Mouse (Mus musculus) stomach, postnatal 0 days (tissue): ENCODE results near the gene Thrsp. TPM values are rescaled to one million over a fixed set of nuclear protein-coding genes. Genes with fewer than 3 reads are reported as not detected.

Experiments used
- ATAC-seq: fragments of 200-750 bp; cut with Nextera tagmentation; 2 replicates; pipeline ENCODE4 v1.8.0; 2017; ENCODE audit not compliant: low FRiP score, low TSS enrichment
- DNase-seq: peaks from one replicate; pipeline ENCODE4 v3.0.0-alpha.2; 2016; ENCODE audit warnings: low spot score
- H3K27ac ChIP-seq: fragments of 300-500 bp; sonication (generic); replicated peaks from 2 replicates; pipeline ENCODE4 v1.5.1; 2014; ENCODE audit warnings: mild to moderate bottlenecking, control low read depth
- H3K27me3 ChIP-seq: fragments of 300-500 bp; sonication (generic); 2 replicates; pipeline ENCODE4 v1.6.1; 2014; ENCODE audit warnings: low read length; ENCODE audit not compliant: control insufficient read depth, insufficient read depth
- H3K36me3 ChIP-seq: fragments of 300-500 bp; sonication (generic); 2 replicates; pipeline ENCODE4 v1.6.1; 2014; ENCODE audit warnings: low read length, mixed read lengths; ENCODE audit not compliant: control insufficient read depth, insufficient read depth
- H3K4me1 ChIP-seq: fragments of 300-500 bp; sonication (generic); replicated peaks from 2 replicates; pipeline ENCODE4 v1.6.1; 2014; ENCODE audit warnings: antibody characterized with exemption; ENCODE audit not compliant: control insufficient read depth, insufficient read depth
- H3K4me2 ChIP-seq: fragments of 300-500 bp; sonication (generic); replicated peaks from 2 replicates; pipeline ENCODE4 v1.6.1; 2014; ENCODE audit warnings: low read depth, mild to moderate bottlenecking, control low read depth, moderate library complexity
- H3K4me3 ChIP-seq: fragments of 300-500 bp; sonication (generic); 2 replicates; pipeline ENCODE4 v1.5.1; 2014; ENCODE audit warnings: low read depth, low read length, control low read depth
- H3K9ac ChIP-seq: fragments of 300-500 bp; sonication (generic); 2 replicates; pipeline ENCODE4 v1.6.1; 2014; ENCODE audit warnings: mild to moderate bottlenecking, low read length, control low read depth, mixed read lengths
- H3K9me3 ChIP-seq: fragments of 300-500 bp; sonication (generic); 2 replicates; pipeline ENCODE4 v1.6.1; 2016; ENCODE audit warnings: low read length; ENCODE audit not compliant: control insufficient read depth
- CTCF ChIP-seq: IDR thresholded peaks from 2 replicates; pipeline ENCODE4 v1.5.1; 2016; ENCODE audit warnings: antibody characterized with exemption, low read depth, mild to moderate bottlenecking, moderate library complexity
- EP300 ChIP-seq: optimal IDR thresholded peaks from 2 replicates; pipeline ENCODE3; 2016; ENCODE audit warnings: antibody characterized with exemption
- WGBS: fragments of 180-500 bp; shearing (Covaris S2); extraction: QIAGEN DNeasy Blood & Tissue Kit; methylation state at CpG from one replicate; pipeline ENCODE4 v1.1.7; 2014; 5-methylcytosine and 5-hydroxymethylcytosine counted together
- polyA plus RNA-seq: library from polyadenylated mRNA; unstranded; fragments of >200 nt; fragmentation: Nextera tagmentation; extraction: Ambion mirVana; gene quantifications from 2 replicates; pipeline ENCODE4 v1.2.1, GENCODE M21; 2015

Thrsp gene
- polyA plus RNA-seq, 1 experiment from 2014 or later = 1.4 TPM

DNA sequence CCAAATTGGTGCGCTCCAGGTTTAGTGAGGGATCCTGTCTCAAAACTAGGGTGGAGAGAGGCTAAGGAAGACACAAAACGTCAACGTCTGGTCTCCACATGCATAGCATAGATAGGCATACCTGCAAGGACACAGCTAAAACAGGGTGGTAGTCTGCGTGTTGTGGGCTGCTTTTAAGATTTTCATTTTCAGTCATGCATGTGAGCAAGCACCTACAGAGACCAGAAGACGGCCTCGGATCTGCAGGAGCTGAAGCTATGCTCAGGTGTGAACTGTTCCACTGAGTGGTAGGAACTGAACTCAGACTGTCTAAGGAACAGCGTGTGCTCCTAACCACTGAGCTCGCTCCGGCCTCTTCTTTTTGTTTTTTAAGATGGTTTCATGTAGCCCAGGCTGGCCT, 42.4 kb downstream of the Thrsp start:
- Histone ChIP-seq H3K4me2 (no peak overlapping the region), H3K9me3 (no peaks in the 10 kb centered on the region), H3K27ac (no peak overlapping the region), H3K4me1 (no peaks in the 10 kb centered on the region; the same call in 1 of the 2 replicates), H3K9ac (no peak overlapping the region), H3K4me3 (no peak overlapping the region), H3K27me3 (no peaks in the 10 kb centered on the region), H3K36me3 (peaks cover 10% of the 10 kb centered on the region)
- DNase-seq = no peak
- WGBS = 94% methylated on average over 9 of the region's 9 CpGs
- no peak for ATAC-seq
- no peak for TF ChIP-seq CTCF
- TF ChIP-seq EP300 = no peak

GRCm38 (mm10) chr7:97365887-97366286, 51.6 kb downstream of the Thrsp start:
- no peak overlapping the region for H3K27ac ChIP-seq
- 57% methylated on average over 1 of the region's 1 CpGs for WGBS
- TF ChIP-seq EP300 (no peak), CTCF (no peak)
- no peaks in the 10 kb centered on the region for H3K36me3 ChIP-seq
- no peaks in the 10 kb centered on the region for H3K27me3 ChIP-seq
- no peaks in the 10 kb centered on the region for H3K9me3 ChIP-seq
- H3K4me3 ChIP-seq = no peak overlapping the region
- H3K9ac ChIP-seq = no peak overlapping the region
- ATAC-seq = no peak
- no peaks in the 10 kb centered on the region; the same call in 1 of the 2 replicates for H3K4me1 ChIP-seq
- peak; percentile 4 for DNase-seq
- H3K4me2 ChIP-seq = no peak overlapping the region

Other genes starting within 250 kb of the Thrsp start
- 0.53 and 0.62 TPM in 2 replicates for gene Usp35, start 85.7 kb downstream of the Thrsp start, polyA plus RNA-seq
- gene Kctd21, start 85.4 kb downstream of the Thrsp start, polyA plus RNA-seq = 2.0 TPM in 2 replicates
- gene Alg8, start 46.1 kb downstream of the Thrsp start, polyA plus RNA-seq = 14.6 and 15.3 TPM in 2 replicates
- 415 and 439 TPM in 2 replicates for gene Ndufc2, start 17.7 kb downstream of the Thrsp start, polyA plus RNA-seq
- 32.4 and 33.2 TPM in 2 replicates for gene Kctd14, start 33.6 kb upstream of the Thrsp start, polyA plus RNA-seq
- 21.9 and 26.7 TPM in 2 replicates for gene Ints4, start 63.2 kb upstream of the Thrsp start, polyA plus RNA-seq
- gene Aamdc, start 161.8 kb upstream of the Thrsp start, polyA plus RNA-seq = 43.4 and 47.2 TPM in 2 replicates
- gene Rsf1, start 162.2 kb upstream of the Thrsp start, polyA plus RNA-seq = 9.9 and 10.0 TPM in 2 replicates